Mouse (Mus musculus) erythroblast, embryonic 14.5 days (primary cell): Measurements from ENCODE around the gene Klk6.

ENCODE experiments used
- GATA1 ChIP-seq: IDR thresholded peaks from 2 replicates; pipeline ENCODE4 v1.6.1; 2012; ENCODE audit warnings: low read length, inconsistent platforms, mixed read lengths
- TAL1 ChIP-seq: IDR thresholded peaks from 3 replicates; pipeline ENCODE4 v1.6.1; 2012; ENCODE audit warnings: low read length, inconsistent platforms, mixed read lengths

DNA sequence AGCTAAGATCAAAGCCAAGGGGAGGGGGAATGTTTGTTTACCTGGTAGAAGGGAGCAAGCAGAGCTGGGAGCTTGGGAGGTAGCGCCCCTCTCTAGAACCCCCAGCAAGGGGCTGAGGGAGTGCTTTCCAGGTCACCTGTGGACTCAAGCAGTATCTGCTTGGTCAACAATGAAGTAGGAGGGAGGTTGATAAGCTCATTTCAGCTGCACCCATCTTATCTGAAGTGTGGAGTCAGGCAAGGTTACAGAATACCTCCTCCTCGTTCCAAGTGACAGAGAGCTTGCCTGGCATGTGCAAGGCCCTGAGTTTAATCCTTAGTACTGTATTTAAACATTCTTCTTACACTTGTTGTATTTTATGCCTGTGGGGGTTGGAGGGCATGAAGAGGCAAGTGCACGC is 31.4 kb downstream of the Klk6 start:
- no peak for TF ChIP-seq GATA1
- no peak for TF ChIP-seq TAL1
